Mouse (Mus musculus) mesoderm, embryonic 11.5 days (tissue): ENCODE data around the gene Lep.

ENCODE experiments used
- DNase-seq: peaks from one replicate; pipeline ENCODE4 v3.0.0-alpha.2; 2012; ENCODE audit warnings: low read depth, low spot score

The Lep gene

DNA sequence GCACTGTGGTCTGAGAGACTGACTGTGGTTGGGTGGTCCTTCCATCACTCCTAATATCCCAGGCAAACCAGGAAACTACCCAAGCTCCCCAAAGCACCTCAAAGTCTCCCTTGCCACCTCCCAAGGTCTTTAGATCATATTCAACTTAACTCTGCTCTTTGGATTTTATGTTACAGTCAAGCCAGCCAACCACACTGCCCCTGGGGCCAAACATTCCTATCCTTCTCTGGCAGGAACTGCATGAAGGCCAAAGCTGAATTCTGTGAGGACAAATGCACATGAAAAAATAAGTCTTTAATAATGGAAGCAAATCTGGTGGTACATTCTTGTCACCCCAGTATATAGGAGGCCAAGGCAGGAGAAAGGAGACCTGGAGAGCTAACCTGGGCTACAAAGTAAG is 16.0 kb upstream of the Lep start:
- no peak for DNase-seq

- no peak for DNase-seq
Measured at GRCm38 (mm10) chr6:29049926-29050325, 10.1 kb upstream of the Lep start.

GRCm38 (mm10) chr6:29052188-29052587 is 7.8 kb upstream of the Lep start:
- DNase-seq: no peak

DNA sequence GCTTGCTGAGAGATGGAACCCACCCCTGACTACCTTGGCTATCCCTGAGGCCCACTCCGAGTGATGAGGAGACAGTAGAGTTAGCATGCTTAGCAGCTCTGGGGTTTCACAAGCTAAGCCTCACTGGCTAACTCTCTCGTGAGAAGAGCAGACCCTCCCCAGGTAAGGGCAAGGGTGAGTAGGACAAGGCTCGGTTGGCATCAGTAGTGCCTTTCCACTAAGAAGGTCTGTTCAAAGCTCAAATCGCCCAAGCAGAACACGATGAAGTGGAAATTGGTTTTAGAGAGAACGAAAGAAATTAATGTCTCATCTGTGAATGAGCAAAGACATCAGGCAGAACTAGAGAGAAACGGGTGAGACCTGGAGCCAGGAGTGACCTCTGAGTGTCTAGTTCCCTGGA is 6.8 kb upstream of the Lep start:
- DNase-seq: no peak

DNA sequence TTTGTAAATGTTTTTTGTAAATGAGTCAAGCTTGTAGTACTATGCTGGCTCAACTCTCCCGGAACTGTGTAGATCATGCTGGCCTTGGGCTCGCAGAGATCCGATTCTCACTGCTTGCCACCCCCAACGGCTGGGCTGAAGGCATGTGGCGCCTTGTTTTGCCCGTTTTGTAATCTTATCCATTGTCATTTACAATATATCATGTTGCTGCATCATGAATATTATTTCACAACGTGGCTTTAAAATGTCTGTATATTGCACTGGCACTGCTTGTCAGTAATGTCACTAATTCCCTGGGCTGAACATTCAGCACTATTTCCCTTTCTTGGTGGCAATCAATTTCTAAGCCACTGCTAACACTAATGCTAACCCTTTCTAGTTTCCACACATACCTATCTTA is 3.6 kb upstream of the Lep start:
- DNase-seq: no peak

DNA sequence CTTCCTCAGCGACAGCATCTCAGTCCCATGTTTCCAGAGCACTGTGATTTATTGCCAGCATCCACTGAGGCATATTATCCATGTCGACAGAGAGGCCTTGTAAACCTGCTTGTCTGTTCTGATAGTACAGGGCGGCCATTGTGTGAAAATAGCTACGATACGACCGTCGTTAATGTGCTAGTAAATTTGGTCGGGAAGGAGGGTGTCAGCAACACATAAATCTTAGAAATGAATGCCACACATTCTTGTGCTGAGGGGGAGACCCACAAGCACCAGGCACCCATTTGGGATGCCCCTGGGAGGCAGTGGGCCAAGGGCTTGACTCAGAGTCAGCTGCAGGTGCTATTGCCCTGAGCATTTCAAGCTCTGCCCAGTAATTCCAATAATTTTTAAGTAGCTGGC is 6.4 kb downstream of the Lep start:
- peak; percentile 76 for DNase-seq

DNA sequence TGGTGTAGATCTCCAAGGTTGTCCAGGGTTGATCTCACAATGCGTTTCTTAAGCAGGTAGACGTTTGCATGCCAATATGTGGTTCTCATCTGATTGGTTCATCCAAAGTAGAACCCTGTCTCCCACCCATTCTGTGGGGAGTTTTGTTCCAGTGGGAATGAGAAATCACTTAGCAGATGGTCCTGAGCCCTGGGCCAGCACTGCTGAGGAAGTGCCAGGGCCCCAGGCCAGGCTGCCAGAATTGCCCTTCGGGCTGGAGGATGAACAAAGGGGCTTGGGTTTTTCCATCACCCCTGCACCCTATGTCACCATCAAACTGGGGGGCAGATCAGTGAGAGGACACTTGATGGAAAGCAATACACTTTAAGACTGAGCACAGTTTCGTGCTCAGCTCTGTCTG is 12.2 kb downstream of the Lep start:
- DNase-seq: no peak

DNA sequence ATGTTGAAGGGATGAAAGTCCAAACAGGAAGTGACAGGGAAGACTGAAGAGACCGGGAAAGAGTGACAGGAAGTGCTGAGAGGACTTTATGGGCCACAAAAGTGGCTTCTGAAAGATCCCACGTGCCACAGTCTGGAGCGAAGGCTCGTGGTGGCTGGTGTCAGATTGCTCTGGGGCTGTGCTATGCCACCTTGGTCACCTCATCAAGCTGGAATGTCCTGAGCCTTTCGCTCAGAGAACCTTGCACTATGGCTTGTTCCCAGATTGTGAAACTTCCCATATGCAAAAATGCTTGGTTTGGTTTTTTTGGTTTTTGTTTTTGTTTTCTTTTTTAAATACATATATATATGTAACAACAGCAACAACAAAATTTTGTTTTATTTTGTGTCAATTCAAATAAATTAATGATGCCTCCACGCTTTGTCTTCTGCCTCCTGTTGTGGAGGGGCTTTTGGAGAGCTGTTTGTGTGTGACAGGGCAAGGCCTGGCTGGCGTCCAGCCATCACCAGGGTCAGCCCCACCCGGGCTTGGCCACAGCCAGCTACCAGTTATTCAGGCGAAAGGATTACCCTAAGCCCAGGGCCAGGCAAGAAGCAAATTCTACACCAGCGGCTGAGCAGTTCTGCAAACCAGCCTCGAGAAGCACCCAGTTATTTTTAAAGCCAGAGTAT is 13.6 kb downstream of the Lep start:
- no peak for DNase-seq

- DNase-seq: no peak
Measured at GRCm38 (mm10) chr6:29074133-29074469, 14.1 kb downstream of the Lep start.

- no peak for DNase-seq
Measured at GRCm38 (mm10) chr6:29079291-29079690, 19.3 kb downstream of the Lep start.

- no peak for DNase-seq
Measured at GRCm38 (mm10) chr6:29081826-29082363, 21.9 kb downstream of the Lep start.

GRCm38 (mm10) chr6:29082776-29083354 is 22.8 kb downstream of the Lep start:
- no peak for DNase-seq

DNA sequence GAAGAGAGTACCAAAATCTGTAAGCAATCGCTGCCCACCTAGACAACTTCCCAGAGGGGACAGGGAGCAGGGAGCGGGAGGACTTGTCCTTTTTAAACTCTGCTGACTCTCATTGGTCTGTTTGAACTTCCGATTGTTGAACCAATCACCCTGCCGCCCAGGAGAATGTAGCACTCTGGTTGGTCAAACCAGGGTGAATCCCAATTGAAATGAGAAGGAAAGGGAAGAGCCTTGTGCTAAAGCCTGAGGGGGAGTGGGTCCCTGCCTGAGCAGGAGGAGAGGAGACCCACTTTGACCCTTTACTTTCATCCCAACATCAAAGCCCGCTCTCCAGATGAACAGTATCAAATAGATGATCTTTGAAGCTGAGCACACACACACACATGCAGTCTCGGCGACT is 24.4 kb downstream of the Lep start:
- no peak for DNase-seq

DNA sequence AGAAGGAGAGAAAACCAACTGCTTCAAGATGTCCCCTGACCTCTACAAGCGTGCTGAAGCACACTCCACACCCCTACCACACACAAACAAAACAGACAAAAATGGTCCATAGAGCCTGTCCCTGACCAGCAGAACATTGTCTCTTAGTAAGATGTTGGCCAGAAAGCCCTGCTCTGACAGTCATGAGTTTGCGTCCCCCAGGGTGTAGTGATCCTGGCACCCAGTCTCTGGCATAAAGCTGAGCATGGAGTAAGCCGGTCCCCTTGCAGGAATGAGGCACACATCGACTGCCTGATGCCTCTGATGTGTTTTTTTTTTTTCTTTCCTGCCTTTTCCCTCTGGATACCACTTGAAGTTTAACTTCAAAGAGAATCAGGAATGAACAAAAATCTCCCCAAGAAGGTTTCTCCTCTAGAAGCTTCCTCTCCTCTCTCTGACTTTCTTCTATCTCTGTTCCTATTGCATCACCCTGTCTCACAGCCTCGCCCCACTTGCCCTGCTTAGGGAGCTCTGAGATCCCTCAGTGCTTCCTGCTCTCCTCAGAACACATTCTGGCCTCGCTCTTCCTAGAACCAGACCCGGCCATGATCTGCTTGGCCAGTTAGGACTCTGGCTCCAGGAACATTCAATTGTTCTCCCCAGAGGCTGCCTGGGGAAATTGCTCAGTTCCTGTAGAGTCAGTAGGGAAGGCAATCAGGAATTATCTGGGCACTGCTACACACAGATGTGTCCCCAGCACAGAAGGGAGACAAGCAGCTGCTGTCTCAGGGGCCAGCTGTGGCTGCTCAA is 28.1 kb downstream of the Lep start:
- DNase-seq: no peak

GRCm38 (mm10) chr6:29092234-29092633 is 32.2 kb downstream of the Lep start:
- no peak for DNase-seq

- DNase-seq: no peak
Measured at GRCm38 (mm10) chr6:29092904-29093303, 32.9 kb downstream of the Lep start.

- no peak for DNase-seq
Measured at GRCm38 (mm10) chr6:29099536-29100170, 39.6 kb downstream of the Lep start.

GRCm38 (mm10) chr6:29100423-29100822 is 40.4 kb downstream of the Lep start:
- no peak for DNase-seq

GRCm38 (mm10) chr6:29101248-29101864 is 41.3 kb downstream of the Lep start:
- DNase-seq: no peak

- DNase-seq: no peak
Measured at GRCm38 (mm10) chr6:29108376-29108775, 48.4 kb downstream of the Lep start.

DNA sequence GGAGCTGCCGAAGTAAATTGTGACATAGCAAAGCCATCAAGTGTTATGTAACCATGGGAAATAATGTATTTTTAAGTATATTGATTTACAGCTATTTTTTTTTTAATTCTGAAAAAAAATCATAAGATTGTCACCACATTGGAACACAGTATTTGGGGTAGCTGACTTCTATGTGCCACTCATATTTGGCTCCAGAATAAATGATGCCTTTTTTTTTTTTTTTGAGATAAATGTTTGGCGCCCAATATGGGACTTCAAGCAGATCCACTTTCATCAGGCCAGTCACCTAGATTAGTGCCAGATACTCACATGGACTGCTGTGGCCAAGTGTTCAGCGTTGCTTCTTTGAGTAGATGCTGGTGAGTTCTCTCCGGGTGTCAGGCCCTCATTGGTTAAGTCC is 51.5 kb downstream of the Lep start:
- no peak for DNase-seq

DNA sequence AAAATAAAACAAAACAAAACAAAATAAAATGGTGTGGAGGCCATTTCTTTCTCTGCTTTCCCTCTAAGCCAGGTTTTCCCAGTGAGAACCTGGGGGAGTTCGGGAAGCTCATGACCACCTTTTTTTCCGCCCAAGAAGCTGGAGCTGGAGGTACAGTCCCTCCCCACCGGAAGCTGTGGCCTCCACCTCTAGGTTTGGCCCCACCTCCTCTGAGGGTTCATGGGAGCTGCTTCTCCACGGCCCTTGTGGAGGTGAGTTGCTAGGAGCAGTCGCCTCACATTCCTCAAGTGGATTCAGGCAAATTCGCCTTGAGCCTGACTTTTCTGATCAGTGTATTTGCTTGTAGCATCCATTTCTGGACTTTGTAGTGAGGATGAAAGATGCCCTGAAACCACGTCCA is 55.7 kb downstream of the Lep start:
- DNase-seq: no peak
